Mouse (Mus musculus) embryonic facial prominence, embryonic 10.5 days (tissue): ENCODE results near the gene Kctd7. TPM values are rescaled to one million over a fixed set of nuclear protein-coding genes. Genes with fewer than 3 reads are reported as not detected.

Experiments used
- DNase-seq: peaks from one replicate; pipeline ENCODE4 v3.0.0-alpha.2; 2017; ENCODE audit warnings: low spot score
- H3K27ac ChIP-seq: fragments of 300-500 bp; sonication (generic); replicated peaks from 2 replicates; pipeline ENCODE4 v1.5.1; 2016; ENCODE audit warnings: mild to moderate bottlenecking
- H3K27me3 ChIP-seq: fragments of 300-500 bp; sonication (generic); replicated peaks from 2 replicates; pipeline ENCODE4 v1.6.1; 2016; ENCODE audit warnings: low read depth, mild to moderate bottlenecking; ENCODE audit not compliant: poor library complexity, severe bottlenecking
- H3K36me3 ChIP-seq: fragments of 300-500 bp; sonication (generic); replicated peaks from 2 replicates; pipeline ENCODE4 v1.6.1; 2016; ENCODE audit warnings: mild to moderate bottlenecking, moderate library complexity
- H3K4me1 ChIP-seq: fragments of 300-500 bp; sonication (generic); 2 replicates; pipeline ENCODE4 v1.6.1; 2016
- H3K4me3 ChIP-seq: fragments of 300-500 bp; sonication (generic); 2 replicates; pipeline ENCODE4 v1.5.1; 2016; ENCODE audit warnings: mild to moderate bottlenecking, moderate library complexity
- H3K9me3 ChIP-seq: fragments of 300-500 bp; sonication (generic); 2 replicates; pipeline ENCODE4 v1.6.1; 2016; ENCODE audit warnings: mild to moderate bottlenecking
- WGBS: fragments of 180-500 bp; shearing (Covaris S2); methylation state at CpG from one replicate; pipeline ENCODE4 v1.1.7; 2016; 5-methylcytosine and 5-hydroxymethylcytosine counted together
- polyA plus RNA-seq: library from polyadenylated mRNA; unstranded; fragments of >200 nt; fragmentation: Nextera tagmentation; extraction: Ambion mirVana; gene quantifications from 2 replicates; pipeline ENCODE4 v1.2.1, GENCODE M21; 2016

The Kctd7 gene
- polyA plus RNA-seq, 1 experiment from 2014 or later, result 5.1 TPM

- no peaks in the 10 kb centered on the region for H3K27me3 ChIP-seq
- H3K9me3 ChIP-seq, result no peaks in the 10 kb centered on the region
- no peak overlapping the region for H3K27ac ChIP-seq
- DNase-seq, result no peak
- no peak overlapping the region for H3K4me3 ChIP-seq
- peaks cover 70% of the 10 kb centered on the region for H3K36me3 ChIP-seq
- peaks cover 4% of the 10 kb centered on the region; the same call in 1 of the 2 replicates for H3K4me1 ChIP-seq
- WGBS, result 90% methylated on average over 10 of the region's 10 CpGs
Measured at GRCm38 (mm10) chr5:130200233-130201029, 55.8 kb downstream of the Kctd7 start.

- no peaks in the 10 kb centered on the region for H3K27me3 ChIP-seq
- H3K9me3 ChIP-seq, result no peaks in the 10 kb centered on the region
- no peak for DNase-seq
- no peaks in the 10 kb centered on the region for H3K4me1 ChIP-seq
- peaks cover 76% of the 10 kb centered on the region for H3K36me3 ChIP-seq
- H3K27ac ChIP-seq, result no peak overlapping the region
- 89% methylated on average over 4 of the region's 4 CpGs for WGBS
- no peak overlapping the region for H3K4me3 ChIP-seq
Measured at GRCm38 (mm10) chr5:130203948-130204347, 59.3 kb downstream of the Kctd7 start.

GRCm38 (mm10) chr5:130204560-130204959 is 59.9 kb downstream of the Kctd7 start:
- peaks cover 76% of the 10 kb centered on the region for H3K36me3 ChIP-seq
- 87% methylated on average over 6 of the region's 6 CpGs for WGBS

More at GRCm38 (mm10) chr5:130204560-130204959, 59.9 kb downstream of the Kctd7 start:
- Histone ChIP-seq H3K27me3 (no peaks in the 10 kb centered on the region), H3K4me3 (no peak overlapping the region), H3K27ac (no peak overlapping the region), H3K9me3 (no peaks in the 10 kb centered on the region), H3K4me1 (no peaks in the 10 kb centered on the region)
- DNase-seq, result no peak

Other genes with a start within 250 kb of the Kctd7 start
- 7.4 and 7.7 TPM in 2 replicates for gene Zbed5, start 249.1 kb upstream of the Kctd7 start, polyA plus RNA-seq
- 0.11 and 0.19 TPM in 2 replicates for gene Phkg1, start 246.3 kb upstream of the Kctd7 start, polyA plus RNA-seq
- gene Nupr1l, start 236.3 kb upstream of the Kctd7 start, polyA plus RNA-seq, result 3.5 and 3.7 TPM in 2 replicates
- gene Vkorc1l1, start 202.9 kb upstream of the Kctd7 start, polyA plus RNA-seq, result 29.2 and 34.7 TPM in 2 replicates
- 45.3 and 47.7 TPM in 2 replicates for gene Gusb, start 141.8 kb upstream of the Kctd7 start, polyA plus RNA-seq
- 34.2 and 34.8 TPM in 2 replicates for gene Asl, start 115.6 kb upstream of the Kctd7 start, polyA plus RNA-seq
- 53.3 and 54.4 TPM in 2 replicates for gene Crcp, start 115.6 kb upstream of the Kctd7 start, polyA plus RNA-seq
- gene Tpst1, start 71.5 kb upstream of the Kctd7 start, polyA plus RNA-seq, result 52.3 and 55.6 TPM in 2 replicates
- gene Rabgef1, start 26.9 kb downstream of the Kctd7 start, polyA plus RNA-seq, result 26.2 and 27.2 TPM in 2 replicates
- 37.7 and 39.1 TPM in 2 replicates for gene Tmem248, start 72.2 kb downstream of the Kctd7 start, polyA plus RNA-seq
- gene Sbds, start 110.7 kb downstream of the Kctd7 start, polyA plus RNA-seq, result 69.9 and 75.6 TPM in 2 replicates
- gene Tyw1, start 110.8 kb downstream of the Kctd7 start, polyA plus RNA-seq, result 32.8 and 33.2 TPM in 2 replicates
- gene Caln1, start 224.6 kb downstream of the Kctd7 start, polyA plus RNA-seq, result 0.27 and 0.89 TPM in 2 replicates
- gene A330070K13Rik, start 239.8 kb downstream of the Kctd7 start, polyA plus RNA-seq, result not detected in 2 replicates